Mouse (Mus musculus): ENCODE data around the gene Trap1.

GRCm38 (mm10) chr16:4087214-4087913 is 9.7 kb upstream of the Trap1 start:
- TF ChIP-seq POLR2A (IDR thresholded peaks at IDR 0.05; ENCODE audit: insufficient read length, low read depth) (no peak), CEBPB (IDR thresholded peaks at IDR 0.05; ENCODE audit: insufficient read depth, poor library complexity, severe bottlenecking) (no peak), E2F4 (IDR thresholded peaks at IDR 0.05; ENCODE audit: insufficient read depth) (no peak), MAX (IDR thresholded peaks at IDR 0.05; ENCODE audit: low read depth) (no peak), USF1 (IDR thresholded peaks at IDR 0.05; ENCODE audit: low read depth) (no peak), TCF12 (IDR thresholded peaks at IDR 0.05; ENCODE audit: insufficient read depth, poor library complexity, severe bottlenecking) (no peak), SRF (IDR thresholded peaks at IDR 0.05; ENCODE audit: control insufficient read depth, insufficient read length, low read depth) (no peak), MYOD1 (IDR thresholded peaks at IDR 0.05; ENCODE audit: control insufficient read depth in 1 of 3, insufficient read length in 2 of 3, low read depth in 2 of 3) (no peak)
